Mouse (Mus musculus) heart, embryonic 11.5 days (tissue): ENCODE results near the gene Hnrnpu. TPM values are rescaled to one million over a fixed set of nuclear protein-coding genes. Genes with fewer than 3 reads are reported as not detected.
A peak's percentile ranks its signal among the peaks of the same experiment; 100 is the strongest.
"Not testable (repeated sequence)": the region's sequence is repeated elsewhere in the genome, so short reads cannot be mapped to it uniquely, and the experiment has no call there.

Source experiments
- ATAC-seq: fragments of 200-750 bp; cut with Nextera tagmentation; replicated peaks from 2 replicates; pipeline ENCODE4 v1.8.0; 2017; ENCODE audit warnings: moderate library complexity; ENCODE audit not compliant: insufficient number of reproducible peaks, low FRiP score, low TSS enrichment
- H3K27ac ChIP-seq: fragments of 300-500 bp; sonication (generic); 2 replicates; pipeline ENCODE4 v1.5.1; 2014; ENCODE audit warnings: mild to moderate bottlenecking, low read depth, low read length
- H3K27me3 ChIP-seq: fragments of 300-500 bp; sonication (generic); 2 replicates; pipeline ENCODE4 v1.6.1; 2014; ENCODE audit warnings: mild to moderate bottlenecking, low read length, mixed read lengths; ENCODE audit not compliant: control insufficient read depth, insufficient read depth
- H3K36me3 ChIP-seq: fragments of 300-500 bp; sonication (generic); 2 replicates; pipeline ENCODE4 v1.6.1; 2014; ENCODE audit warnings: mild to moderate bottlenecking, low read length, moderate library complexity, mixed read lengths; ENCODE audit not compliant: control insufficient read depth, insufficient read depth
- H3K4me1 ChIP-seq: fragments of 300-500 bp; sonication (generic); 2 replicates; pipeline ENCODE4 v1.6.1; 2014; ENCODE audit warnings: low read length; ENCODE audit not compliant: control insufficient read depth, insufficient read depth
- H3K4me2 ChIP-seq: fragments of 300-500 bp; sonication (generic); 2 replicates; pipeline ENCODE4 v1.6.1; 2014; ENCODE audit warnings: mild to moderate bottlenecking, moderate library complexity
- H3K4me3 ChIP-seq: fragments of 300-500 bp; sonication (generic); 2 replicates; pipeline ENCODE4 v1.5.1; 2014; ENCODE audit warnings: low read depth, low read length
- H3K9ac ChIP-seq: fragments of 300-500 bp; sonication (generic); 2 replicates; pipeline ENCODE4 v1.6.1; 2014; ENCODE audit warnings: mild to moderate bottlenecking, low read depth, low read length, moderate library complexity
- H3K9me3 ChIP-seq: fragments of 300-500 bp; sonication (generic); replicated peaks from 2 replicates; pipeline ENCODE4 v1.6.1; 2016; ENCODE audit warnings: low read length; ENCODE audit not compliant: control insufficient read depth
- WGBS: fragments of 180-500 bp; shearing (Covaris S2); extraction: QIAGEN DNeasy Blood & Tissue Kit; methylation state at CpG from one replicate; pipeline ENCODE4 v1.1.7; 2014; ENCODE audit not compliant: insufficient replicate concordance; 5-methylcytosine and 5-hydroxymethylcytosine counted together
- polyA plus RNA-seq: library from polyadenylated mRNA; unstranded; fragments of >200 nt; fragmentation: Nextera tagmentation; extraction: Ambion mirVana; gene quantifications from 2 replicates; pipeline ENCODE4 v1.2.1, GENCODE M21; 2014

Gene Hnrnpu
- polyA plus RNA-seq, 1 experiment from 2014 or later: 381 TPM

- Histone ChIP-seq H3K9me3 (no peaks in the 10 kb centered on the region), H3K27ac (no peak overlapping the region), H3K27me3 (no peaks in the 10 kb centered on the region), H3K4me2 (no peak overlapping the region), H3K36me3 (no peaks in the 10 kb centered on the region), H3K4me3 (no peak overlapping the region), H3K4me1 (no peaks in the 10 kb centered on the region), H3K9ac (no peak overlapping the region)
- WGBS: 92% methylated on average over 2 of the region's 2 CpGs
- no peak for ATAC-seq
Observed at GRCm38 (mm10) chr1:178350792-178351191, 13.2 kb upstream of the Hnrnpu start.

- H3K4me3 ChIP-seq, H3K4me2 ChIP-seq, H3K9me3 ChIP-seq, H3K27ac ChIP-seq, H3K27me3 ChIP-seq, H3K9ac ChIP-seq, ATAC-seq, H3K36me3 ChIP-seq, H3K4me1 ChIP-seq: not testable (repeated sequence)
- 89% methylated on average over 10 of the region's 10 CpGs for WGBS
Observed at GRCm38 (mm10) chr1:178344071-178344805, 6.6 kb upstream of the Hnrnpu start.

DNA sequence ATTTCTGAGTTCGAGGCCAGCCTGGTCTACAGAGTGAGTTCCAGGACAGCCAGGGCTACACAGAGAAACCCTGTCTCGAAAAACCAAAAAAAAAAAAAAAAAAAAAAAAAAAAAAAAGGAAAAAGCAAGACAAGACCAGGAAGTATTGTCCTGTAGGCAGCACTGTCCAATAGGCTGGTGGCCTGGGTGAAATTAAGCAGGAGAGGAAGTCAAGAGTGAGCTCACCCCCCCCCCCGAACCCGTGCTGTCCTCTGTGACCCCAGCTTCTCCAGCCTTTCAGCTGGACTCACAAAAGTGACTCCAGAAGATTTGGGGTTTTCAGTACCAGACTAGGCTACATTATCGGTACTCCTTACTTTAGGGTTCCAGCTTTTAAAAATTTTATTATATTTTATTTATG, 5.0 kb upstream of the Hnrnpu start:
- Histone ChIP-seq H3K9me3 (no peaks in the 10 kb centered on the region), H3K36me3 (no peaks in the 10 kb centered on the region), H3K9ac (no peak overlapping the region), H3K27me3 (no peaks in the 10 kb centered on the region), H3K4me3 (no peak overlapping the region), H3K4me1 (0 out of 2 replicates have a peak, but pooled peaks cover 3% of the 10 kb centered on the region), H3K4me2 (no peak overlapping the region), H3K27ac (no peak overlapping the region)
- WGBS: 82% methylated on average over 4 of the region's 5 CpGs
- no peak for ATAC-seq

DNA sequence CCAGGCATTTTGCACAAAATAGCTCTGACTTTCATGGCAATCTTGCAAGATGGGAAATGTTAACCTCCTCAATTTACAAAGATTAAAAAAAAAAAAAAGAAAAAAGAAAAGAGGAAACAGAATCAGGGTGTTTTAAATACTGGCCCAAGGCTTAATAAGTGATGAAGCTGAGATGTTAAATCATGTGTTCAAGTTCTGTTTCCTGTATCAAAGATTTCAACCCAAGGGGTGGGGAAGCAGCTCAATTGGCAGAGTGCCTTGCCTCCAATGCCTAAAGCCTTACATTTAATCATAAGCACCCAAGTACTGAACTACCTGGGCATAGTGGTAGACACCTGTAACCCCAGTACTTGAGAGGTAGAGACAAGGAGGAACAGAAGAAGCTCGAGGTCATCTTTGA, 4.5 kb upstream of the Hnrnpu start:
- Histone ChIP-seq H3K4me2 (no peak overlapping the region), H3K36me3 (no peaks in the 10 kb centered on the region), H3K9ac (no peak overlapping the region), H3K4me3 (no peak overlapping the region), H3K4me1 (0 out of 2 replicates have a peak, but pooled peaks cover 3% of the 10 kb centered on the region), H3K27ac (no peak overlapping the region), H3K27me3 (no peaks in the 10 kb centered on the region), H3K9me3 (no peaks in the 10 kb centered on the region)
- ATAC-seq: no peak
- WGBS: 62% methylated on average over 1 of the region's 1 CpGs

GRCm38 (mm10) chr1:178341435-178341834, 3.8 kb upstream of the Hnrnpu start:
- Histone ChIP-seq H3K9ac (no peak overlapping the region), H3K9me3 (no peaks in the 10 kb centered on the region), H3K4me3 (no peak overlapping the region), H3K4me2 (no peak overlapping the region), H3K4me1 (0 out of 2 replicates have a peak, but pooled peaks cover 3% of the 10 kb centered on the region), H3K27ac (no peak overlapping the region), H3K27me3 (no peaks in the 10 kb centered on the region), H3K36me3 (no peaks in the 10 kb centered on the region)
- ATAC-seq: no peak
- 80% methylated on average over 3 of the region's 3 CpGs for WGBS

DNA sequence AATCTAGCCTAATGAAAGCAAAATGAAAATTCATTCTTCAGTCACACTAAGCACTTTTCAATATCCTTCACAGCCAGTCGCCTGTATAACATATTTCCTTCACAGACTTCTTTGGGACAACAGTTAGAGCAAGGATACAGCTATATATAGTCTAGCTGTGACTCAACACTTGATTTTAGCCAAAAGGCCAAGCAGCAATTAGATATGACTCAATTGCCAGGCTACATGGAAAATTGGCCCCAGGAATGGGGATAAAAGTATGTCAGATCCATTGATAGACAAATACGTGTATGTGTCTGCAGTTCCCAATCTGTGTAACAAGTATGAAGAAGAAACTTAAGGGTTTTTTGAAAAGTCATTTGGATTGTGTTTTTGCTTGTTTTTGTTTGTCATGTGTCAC, 2.6 kb upstream of the Hnrnpu start:
- Histone ChIP-seq H3K4me1 (0 out of 2 replicates have a peak, but pooled peaks cover 3% of the 10 kb centered on the region), H3K27ac (no peak overlapping the region), H3K4me3 (no peak overlapping the region), H3K36me3 (no peaks in the 10 kb centered on the region), H3K9me3 (no peaks in the 10 kb centered on the region), H3K9ac (no peak overlapping the region), H3K27me3 (no peaks in the 10 kb centered on the region), H3K4me2 (no peak overlapping the region)
- no peak for ATAC-seq
- WGBS: 78% methylated on average over 2 of the region's 2 CpGs

DNA sequence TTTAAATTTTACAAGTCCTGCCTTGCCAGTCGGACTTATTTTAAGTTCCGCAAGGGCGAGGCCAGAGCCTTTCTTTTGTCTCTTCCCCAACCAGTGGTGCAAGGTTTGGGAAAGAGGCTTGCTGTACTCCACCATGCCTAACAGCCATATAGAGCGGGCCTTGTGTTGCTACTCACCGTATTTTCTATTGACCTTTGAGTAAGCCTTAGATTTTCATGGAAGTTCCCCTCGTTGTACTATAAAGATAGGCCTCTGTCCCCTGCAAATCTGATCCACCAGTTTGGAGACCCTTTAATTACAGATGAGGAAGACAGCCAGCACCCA, 683 bp upstream of the Hnrnpu start:
- no peaks in the 10 kb centered on the region for H3K27me3 ChIP-seq

GRCm38 (mm10) chr1:178336777-178337481, 668 bp downstream of the Hnrnpu start:
- peaks cover 19% of the 10 kb centered on the region for H3K36me3 ChIP-seq
- H3K4me3 ChIP-seq: peak overlapping the region; percentile 100
- H3K9ac ChIP-seq: peak overlapping the region; percentile 100
- ATAC-seq: peak; percentile 48
- H3K27me3 ChIP-seq: no peaks in the 10 kb centered on the region
- H3K27ac ChIP-seq: peak overlapping the region; percentile 100
- H3K4me1 ChIP-seq: peaks cover 16% of the 10 kb centered on the region; the same call in 1 of the 2 replicates
- under 1% methylated on average over 80 of the region's 89 CpGs for WGBS
- peak overlapping the region; percentile 77 for H3K4me2 ChIP-seq
- no peaks in the 10 kb centered on the region for H3K9me3 ChIP-seq

More for the DNA sequence above, 683 bp upstream of the Hnrnpu start:
- 14% methylated on average over 6 of the region's 6 CpGs for WGBS
- no peak for ATAC-seq
- peak overlapping the region; percentile 100 for H3K4me3 ChIP-seq
- H3K36me3 ChIP-seq: peaks cover 7% of the 10 kb centered on the region
- peak overlapping the region; percentile 100 for H3K27ac ChIP-seq
- H3K4me1 ChIP-seq: peaks cover 11% of the 10 kb centered on the region; the same call in 1 of the 2 replicates
- H3K4me2 ChIP-seq: peak overlapping the region; percentile 77
- H3K9me3 ChIP-seq: no peaks in the 10 kb centered on the region
- peak overlapping the region; percentile 100 for H3K9ac ChIP-seq
